In the genomic region with DNA sequence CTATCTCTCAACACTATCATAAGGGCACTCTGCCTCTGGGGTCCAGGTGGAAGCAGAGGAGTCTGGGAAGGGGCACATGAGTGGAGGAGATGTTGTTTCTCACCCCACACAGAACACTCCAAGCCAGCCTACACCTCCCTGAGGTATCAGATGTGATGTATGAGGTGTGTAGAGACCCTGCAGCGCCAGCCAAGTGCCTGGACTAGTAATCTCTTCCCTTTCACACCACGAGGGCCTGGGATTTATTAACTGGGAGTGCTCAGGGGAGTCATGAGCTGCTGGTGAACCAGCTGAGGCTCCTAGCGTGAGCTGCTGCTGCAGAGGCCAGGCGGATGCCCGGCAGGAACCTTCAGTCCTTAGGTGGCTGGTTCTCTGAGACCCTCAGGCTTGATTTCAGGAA, we compare ENCODE assay signal across 19 mouse cellular contexts.
DNase-seq lines count a peak whose midpoint lies in the region; ATAC-seq and TF ChIP-seq lines count a peak whose summit lies in the region.
"Had no signal": no experiment of that assay in that cellular context is flagged by ENCODE, and none has a peak within 500 bp of the region (broad histone marks: within the 10 kb centered on the region; RNA-seq: fewer than 3 reads in every experiment).

No protein-coding gene starts in this region.

- H3K4me1 ChIP-seq in midbrain, embryonic 10.5 days, result peaks cover 64% of the 10 kb centered on the region
- H3K4me1 ChIP-seq in midbrain, postnatal 0 days (ENCODE audit: insufficient read depth, low read length), result 0 out of 2 replicates have a peak, but pooled peaks cover 4% of the 10 kb centered on the region
- H3K4me1 ChIP-seq in hindbrain, embryonic 12.5 days, result peaks cover 59% of the 10 kb centered on the region
- H3K4me1 ChIP-seq in neural tube, embryonic 13.5 days (replicated peaks), result peaks cover 75% of the 10 kb centered on the region

- H3K9me3 ChIP-seq in midbrain, embryonic 10.5 days (replicated peaks), result no peaks in the 10 kb centered on the region
- no peaks in the 10 kb centered on the region for H3K9me3 ChIP-seq in midbrain, postnatal 0 days (ENCODE audit: low read length)
- H3K9me3 ChIP-seq in hindbrain, embryonic 12.5 days (replicated peaks), result no peaks in the 10 kb centered on the region
- no peaks in the 10 kb centered on the region for H3K9me3 ChIP-seq in neural tube, embryonic 13.5 days
- H3K9me3 ChIP-seq: heart, embryonic 15.5 days; stomach, embryonic 15.5 days had no signal

- no peak overlapping the region for H3K4me2 ChIP-seq in midbrain, postnatal 0 days (ENCODE audit: low read depth, low read length, poor library complexity, severe bottlenecking)
- no peak overlapping the region for H3K4me2 ChIP-seq in hindbrain, embryonic 12.5 days (replicated peaks)
- no peak overlapping the region for H3K4me2 ChIP-seq in neural tube, embryonic 13.5 days
- H3K4me2 ChIP-seq: heart, embryonic 15.5 days; stomach, embryonic 15.5 days had no signal

- no peak for ATAC-seq in midbrain, postnatal 0 days (ENCODE audit: low FRiP score)
- ATAC-seq in hindbrain, embryonic 12.5 days (ENCODE audit: low FRiP score), result peak; percentile 64
- ATAC-seq in neural tube, embryonic 13.5 days (ENCODE audit: low read depth), result peak; percentile 60
- ATAC-seq: liver, postnatal 0 days; Patski had no signal

- 33% methylated on average over 5 of the region's 5 CpGs for WGBS in midbrain, embryonic 10.5 days
- WGBS in midbrain, postnatal 0 days, result 50% methylated on average over 5 of the region's 5 CpGs
- WGBS in hindbrain, embryonic 12.5 days, result 30% methylated on average over 5 of the region's 5 CpGs
- WGBS in neural tube, embryonic 13.5 days, result 19% methylated on average over 5 of the region's 5 CpGs

- no peaks in the 10 kb centered on the region for H3K36me3 ChIP-seq in midbrain, embryonic 10.5 days
- H3K36me3 ChIP-seq in midbrain, postnatal 0 days (ENCODE audit: insufficient read depth, low read length), result no peaks in the 10 kb centered on the region
- H3K36me3 ChIP-seq in hindbrain, embryonic 12.5 days, result no peaks in the 10 kb centered on the region
- no peaks in the 10 kb centered on the region for H3K36me3 ChIP-seq in neural tube, embryonic 13.5 days
- H3K36me3 ChIP-seq: heart, embryonic 15.5 days; stomach, embryonic 15.5 days had no signal

- peaks cover 79% of the 10 kb centered on the region for H3K27me3 ChIP-seq in midbrain, embryonic 10.5 days (ENCODE audit: low read depth, poor library complexity, severe bottlenecking)
- H3K27me3 ChIP-seq in midbrain, postnatal 0 days (ENCODE audit: insufficient read depth, low read length), result peaks cover 3% of the 10 kb centered on the region; the same call in 1 of the 2 replicates
- peaks cover 18% of the 10 kb centered on the region for H3K27me3 ChIP-seq in hindbrain, embryonic 12.5 days
- peaks cover 21% of the 10 kb centered on the region for H3K27me3 ChIP-seq in neural tube, embryonic 13.5 days
- H3K27me3 ChIP-seq: CH12.LX, Patski had no signal

- peak overlapping the region; percentile 46; the same call in 1 of the 2 replicates for H3K27ac ChIP-seq in midbrain, embryonic 10.5 days (replicated peaks)
- no peak overlapping the region for H3K27ac ChIP-seq in midbrain, postnatal 0 days (ENCODE audit: low read depth, low read length)
- peak overlapping the region; percentile 57 for H3K27ac ChIP-seq in hindbrain, embryonic 12.5 days
- peak overlapping the region; percentile 81 for H3K27ac ChIP-seq in neural tube, embryonic 13.5 days (replicated peaks)
- H3K27ac ChIP-seq: heart, embryonic 15.5 days; macrophage; stomach, embryonic 15.5 days had no signal

- no peak overlapping the region for H3K9ac ChIP-seq in midbrain, postnatal 0 days (replicated peaks; ENCODE audit: low read length, poor library complexity, severe bottlenecking)
- H3K9ac ChIP-seq in hindbrain, embryonic 12.5 days, result no peak overlapping the region
- H3K9ac ChIP-seq in neural tube, embryonic 13.5 days, result 0 out of 2 replicates have a peak overlapping the region, but pooled peaks have one; percentile 8
- H3K9ac ChIP-seq: heart, embryonic 15.5 days; liver, postnatal 0 days; stomach, embryonic 15.5 days had no signal

- H3K4me3 ChIP-seq in midbrain, embryonic 10.5 days, result no peak overlapping the region
- no peak overlapping the region for H3K4me3 ChIP-seq in midbrain, postnatal 0 days (ENCODE audit: low read depth, low read length)
- no peak overlapping the region for H3K4me3 ChIP-seq in hindbrain, embryonic 12.5 days
- H3K4me3 ChIP-seq in neural tube, embryonic 13.5 days, result no peak overlapping the region
- H3K4me3 ChIP-seq: heart, embryonic 15.5 days; stomach, embryonic 15.5 days had no signal

- DNase-seq in embryo, embryonic 10 days (ENCODE audit: low spot score), result peak; percentile 48
- DNase-seq in embryo, embryonic 9.5 days (ENCODE audit: extremely low spot score), result no peak
- DNase-seq in midbrain, embryonic 10.5 days (ENCODE audit: low spot score), result no peak
- DNase-seq in midbrain, postnatal 0 days (ENCODE audit: low spot score), result no peak
- DNase-seq in urinary bladder, postnatal 25 days (ENCODE audit: low spot score), result no peak
- DNase-seq in frontal cortex, adult 2 months (ENCODE audit: extremely low spot score in 1 of 2, low spot score in 1 of 2), result no peak
- DNase-seq: adrenal gland, adult 8-10 months; cerebellum, adult 9-10 months; kidney, postnatal 10 days; left cerebral cortex, postnatal 4 days; liver, postnatal 0 days; thymus, postnatal 14 days had no signal

- TF ChIP-seq CTCF in midbrain, postnatal 0 days (IDR thresholded peaks at IDR 0.05), result no peak
